Mouse (Mus musculus): ENCODE data around the gene Emilin3.

DNA sequence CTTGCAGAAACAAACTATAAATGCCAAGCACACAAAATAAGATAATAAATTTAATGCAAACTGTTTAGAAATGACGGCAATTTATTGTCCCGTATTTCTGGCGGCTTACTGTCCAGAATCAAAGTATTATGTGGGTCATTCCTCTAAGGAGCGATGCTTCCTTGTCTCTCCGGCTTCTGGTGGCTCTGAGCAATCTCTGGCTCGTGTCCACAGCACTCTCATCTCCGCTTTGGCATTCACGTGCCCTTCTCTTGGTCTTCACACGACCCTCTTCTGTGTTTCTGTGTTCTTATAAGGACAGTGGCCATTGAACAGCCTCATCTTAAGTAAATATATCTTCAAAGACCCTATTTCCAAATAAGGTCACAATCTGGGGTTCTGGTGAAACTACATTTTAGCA lies 2.5 kb upstream of the Emilin3 start:
- TF ChIP-seq CHD2 (IDR thresholded peaks at IDR 0.05; ENCODE audit: low read depth, low read length) (no peak), ZNF384 (IDR thresholded peaks at IDR 0.05; ENCODE audit: low read depth, low read length) (no peak), ZC3H11A (IDR thresholded peaks at IDR 0.05; ENCODE audit: borderline replicate concordance, low read depth, low read length) (no peak), MAFK (IDR thresholded peaks at IDR 0.05; ENCODE audit: insufficient read depth, low read depth, low read length) (no peak), HCFC1 (IDR thresholded peaks at IDR 0.05; ENCODE audit: borderline replicate concordance, insufficient read depth, low read length) (no peak)
